Mouse (Mus musculus) limb, embryonic 14.5 days (tissue): ENCODE results near the gene Cfap20. TPM values are rescaled to one million over a fixed set of nuclear protein-coding genes. Genes with fewer than 3 reads are reported as not detected.

Experiments
- ATAC-seq: fragments of 200-750 bp; cut with Nextera tagmentation; 2 replicates; pipeline ENCODE4 v1.8.0; 2017; ENCODE audit warnings: low read depth, moderate number of reproducible peaks, moderate TSS enrichment; ENCODE audit not compliant: low FRiP score
- DNase-seq: peaks from one replicate; pipeline ENCODE4 v3.0.0-alpha.2; 2015; ENCODE audit warnings: low spot score
- H3K27ac ChIP-seq: fragments of 300-500 bp; sonication (generic); replicated peaks from 2 replicates; pipeline ENCODE4 v1.5.1; 2014; ENCODE audit warnings: low read depth, mild to moderate bottlenecking, low read length, moderate library complexity, mixed read lengths
- H3K27me3 ChIP-seq: fragments of 300-500 bp; sonication (generic); 2 replicates; pipeline ENCODE4 v1.6.1; 2014; ENCODE audit warnings: low read length, mixed read lengths; ENCODE audit not compliant: control insufficient read depth, insufficient read depth
- H3K36me3 ChIP-seq: fragments of 300-500 bp; sonication (generic); 2 replicates; pipeline ENCODE4 v1.6.1; 2014; ENCODE audit warnings: mild to moderate bottlenecking, low read length, moderate library complexity, mixed read lengths; ENCODE audit not compliant: control insufficient read depth, insufficient read depth
- H3K4me1 ChIP-seq: fragments of 300-500 bp; sonication (generic); 2 replicates; pipeline ENCODE4 v1.6.1; 2014; ENCODE audit warnings: antibody characterized with exemption, low read length, mixed read lengths; ENCODE audit not compliant: control insufficient read depth, insufficient read depth
- H3K4me2 ChIP-seq: fragments of 300-500 bp; sonication (generic); replicated peaks from 2 replicates; pipeline ENCODE4 v1.6.1; 2014; ENCODE audit warnings: low read depth, mild to moderate bottlenecking, low read length, moderate library complexity; ENCODE audit not compliant: severe bottlenecking
- H3K4me3 ChIP-seq: fragments of 300-500 bp; sonication (generic); replicated peaks from 2 replicates; pipeline ENCODE4 v1.5.1; 2014; ENCODE audit warnings: low read length
- H3K9ac ChIP-seq: fragments of 300-500 bp; sonication (generic); 2 replicates; pipeline ENCODE4 v1.6.1; 2014; ENCODE audit warnings: mild to moderate bottlenecking, low read depth, low read length, moderate library complexity; ENCODE audit not compliant: severe bottlenecking
- H3K9me3 ChIP-seq: fragments of 300-500 bp; sonication (generic); 2 replicates; pipeline ENCODE4 v1.6.1; 2016; ENCODE audit warnings: low read length; ENCODE audit not compliant: control insufficient read depth
- POLR2A ChIP-seq: fragments of 200-500 bp; IDR thresholded peaks from 2 replicates; pipeline ENCODE4 v1.8.0; 2012; ENCODE audit warnings: inconsistent platforms, mild to moderate bottlenecking, moderate library complexity, borderline replicate concordance; ENCODE audit not compliant: insufficient read depth, insufficient read length; ENCODE audit errors: extremely low read depth
- WGBS: fragments of 180-500 bp; shearing (Covaris S2); extraction: QIAGEN DNeasy Blood & Tissue Kit; methylation state at CpG from one replicate; pipeline ENCODE4 v1.1.7; 2014; 5-methylcytosine and 5-hydroxymethylcytosine counted together
- polyA plus RNA-seq, 2 experiments: library from polyadenylated mRNA; depleted of rRNA in 1 of 2; stranded (reverse) in 1 of 2; unstranded in 1 of 2; fragments of >200 nt; fragmentation: Nextera tagmentation in 1 of 2; extraction: Ambion mirVana in 1 of 2; gene quantifications; 2 replicates each; pipeline versions ENCODE4 v1.2.1 to v1.2.3; 2012 to 2014

Gene Cfap20
- polyA plus RNA-seq, 2 experiments, result 158 to 161 TPM

GRCm38 (mm10) chr8:95424682-95425081 is 10.0 kb downstream of the Cfap20 start:
- H3K4me2 ChIP-seq, result no peak overlapping the region
- 87% methylated on average over 7 of the region's 7 CpGs for WGBS
- no peak for TF ChIP-seq POLR2A

DNA sequence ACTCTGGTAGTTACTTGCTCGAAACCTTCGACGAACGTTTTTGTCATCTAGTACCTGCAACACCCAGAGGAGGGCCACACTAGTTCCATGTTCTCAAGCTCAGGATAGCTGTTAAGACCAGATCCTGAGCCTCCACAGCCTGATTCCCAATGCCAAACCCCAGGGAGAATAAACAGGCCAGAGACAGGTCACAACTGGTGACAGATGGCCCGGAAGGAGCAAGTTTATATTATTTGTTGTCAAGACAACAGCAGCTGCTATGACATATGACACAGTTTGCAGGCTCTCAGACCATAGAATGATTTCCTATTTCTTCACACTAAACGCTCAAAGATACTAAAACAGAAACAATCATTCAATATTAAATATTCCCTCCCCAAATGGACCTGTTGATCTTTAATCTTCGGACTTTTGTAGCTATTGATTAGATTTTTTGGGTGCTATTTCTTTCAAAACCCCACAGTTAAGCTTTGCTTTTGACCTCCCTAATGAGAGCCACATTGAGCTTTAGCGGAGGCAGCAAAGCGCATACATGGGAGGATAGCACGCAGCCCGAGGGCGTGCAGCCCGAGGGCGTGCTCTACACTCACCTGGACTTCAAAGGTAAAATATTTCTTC is 12.4 kb downstream of the Cfap20 start:
- Histone ChIP-seq H3K36me3 (peaks cover 37% of the 10 kb centered on the region), H3K27me3 (no peaks in the 10 kb centered on the region), H3K4me1 (peaks cover 9% of the 10 kb centered on the region), H3K9me3 (no peaks in the 10 kb centered on the region), H3K9ac (no peak overlapping the region), H3K4me3 (no peak overlapping the region), H3K4me2 (no peak overlapping the region), H3K27ac (no peak overlapping the region)
- ATAC-seq, result 0 out of 2 replicates have a peak, but pooled peaks have one; percentile 55
- 90% methylated on average over 14 of the region's 14 CpGs for WGBS
- TF ChIP-seq POLR2A, result no peak
- DNase-seq, result no peak

More at GRCm38 (mm10) chr8:95424682-95425081, 10.0 kb downstream of the Cfap20 start:
- Histone ChIP-seq H3K4me1 (peaks cover 25% of the 10 kb centered on the region), H3K4me3 (no peak overlapping the region), H3K9ac (no peak overlapping the region), H3K36me3 (peaks cover 31% of the 10 kb centered on the region), H3K9me3 (no peaks in the 10 kb centered on the region), H3K27ac (no peak overlapping the region), H3K27me3 (no peaks in the 10 kb centered on the region)
- DNase-seq (no peak), ATAC-seq (no peak)

DNA sequence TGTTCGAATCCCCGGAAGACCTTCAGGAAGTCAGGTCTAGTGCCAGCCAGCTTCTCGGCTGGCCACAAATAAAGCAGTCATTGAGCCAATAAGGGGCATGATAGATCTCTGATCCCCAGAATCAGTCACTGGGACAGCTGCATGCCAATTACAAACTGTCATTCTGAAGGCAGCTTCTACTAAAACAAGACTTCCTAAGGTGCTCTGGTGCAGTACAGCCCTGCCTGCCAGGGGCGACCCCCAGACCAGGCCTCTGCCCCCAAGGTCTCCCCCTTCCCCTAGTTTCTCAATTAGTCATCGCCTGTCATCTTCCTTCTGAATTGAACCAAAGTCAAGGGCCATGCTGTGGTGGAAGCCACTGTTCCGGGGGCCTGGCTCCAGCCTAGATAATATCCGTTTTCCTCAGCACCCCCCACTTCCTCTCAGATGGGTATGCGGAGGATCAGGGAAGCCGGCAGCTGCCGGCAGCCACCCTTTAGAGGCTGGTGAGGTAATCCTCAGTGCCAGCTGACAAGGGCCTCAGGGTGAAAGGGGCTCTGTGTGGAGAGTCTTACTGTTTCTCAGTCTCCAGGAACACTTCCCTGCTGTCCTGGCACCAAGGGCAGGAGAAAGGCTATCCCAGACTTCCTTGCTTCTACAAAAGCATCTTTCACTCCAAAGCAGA is 23.2 kb downstream of the Cfap20 start:
- ATAC-seq (peak; percentile 60; the same call in 1 of the 2 replicates), DNase-seq (peak; percentile 21)
- 0 out of 2 replicates have a peak overlapping the region, but pooled peaks have one; percentile 33 for H3K27ac ChIP-seq
- no peaks in the 10 kb centered on the region for H3K27me3 ChIP-seq
- no peak for TF ChIP-seq POLR2A
- no peak overlapping the region for H3K4me3 ChIP-seq
- no peak overlapping the region for H3K9ac ChIP-seq
- no peaks in the 10 kb centered on the region for H3K4me1 ChIP-seq
- H3K36me3 ChIP-seq, result no peaks in the 10 kb centered on the region
- H3K4me2 ChIP-seq, result no peak overlapping the region
- WGBS, result 46% methylated on average over 10 of the region's 10 CpGs
- no peaks in the 10 kb centered on the region for H3K9me3 ChIP-seq

DNA sequence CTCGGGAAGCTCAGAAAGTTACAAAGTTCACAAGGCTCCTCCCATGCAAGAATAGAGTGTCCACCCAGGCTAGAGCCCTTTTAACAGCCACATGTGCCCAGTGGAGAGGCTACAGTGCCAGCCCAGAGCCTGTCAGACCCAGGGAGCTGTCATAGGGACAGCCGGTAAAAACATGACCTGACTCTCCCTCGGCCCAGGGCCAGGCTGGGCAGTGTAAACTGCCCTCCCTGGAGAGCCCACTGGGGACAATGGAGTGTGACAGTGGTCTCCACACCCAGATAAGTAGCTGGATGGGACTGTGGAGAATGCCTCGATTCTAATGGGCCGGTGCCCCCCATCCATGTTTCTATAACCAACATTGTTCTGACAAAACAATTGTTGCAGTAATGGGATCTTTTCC is 25.2 kb downstream of the Cfap20 start:
- WGBS, result 89% methylated on average over 5 of the region's 5 CpGs
- no peak for TF ChIP-seq POLR2A
- H3K36me3 ChIP-seq, result no peaks in the 10 kb centered on the region
- no peak overlapping the region for H3K9ac ChIP-seq
- no peaks in the 10 kb centered on the region for H3K4me1 ChIP-seq
- DNase-seq, result no peak
- no peak overlapping the region for H3K4me2 ChIP-seq
- no peaks in the 10 kb centered on the region for H3K27me3 ChIP-seq
- no peak for ATAC-seq
- no peak overlapping the region for H3K27ac ChIP-seq
- no peaks in the 10 kb centered on the region for H3K9me3 ChIP-seq
- H3K4me3 ChIP-seq, result no peak overlapping the region

GRCm38 (mm10) chr8:95401091-95401490 is 33.6 kb downstream of the Cfap20 start:
- DNase-seq (peak; percentile 8), ATAC-seq (peak; percentile 20; the same call in 1 of the 2 replicates)
- no peak overlapping the region for H3K4me3 ChIP-seq
- no peak overlapping the region for H3K27ac ChIP-seq
- H3K9me3 ChIP-seq, result no peaks in the 10 kb centered on the region
- no peak overlapping the region for H3K4me2 ChIP-seq
- H3K4me1 ChIP-seq, result peaks cover 4% of the 10 kb centered on the region; the same call in 1 of the 2 replicates
- no peaks in the 10 kb centered on the region for H3K27me3 ChIP-seq
- WGBS, result 73% methylated on average over 7 of the region's 7 CpGs
- no peak overlapping the region for H3K9ac ChIP-seq
- no peaks in the 10 kb centered on the region for H3K36me3 ChIP-seq
- no peak for TF ChIP-seq POLR2A
